Mouse (Mus musculus): ENCODE results near the gene Hemk1.

DNA sequence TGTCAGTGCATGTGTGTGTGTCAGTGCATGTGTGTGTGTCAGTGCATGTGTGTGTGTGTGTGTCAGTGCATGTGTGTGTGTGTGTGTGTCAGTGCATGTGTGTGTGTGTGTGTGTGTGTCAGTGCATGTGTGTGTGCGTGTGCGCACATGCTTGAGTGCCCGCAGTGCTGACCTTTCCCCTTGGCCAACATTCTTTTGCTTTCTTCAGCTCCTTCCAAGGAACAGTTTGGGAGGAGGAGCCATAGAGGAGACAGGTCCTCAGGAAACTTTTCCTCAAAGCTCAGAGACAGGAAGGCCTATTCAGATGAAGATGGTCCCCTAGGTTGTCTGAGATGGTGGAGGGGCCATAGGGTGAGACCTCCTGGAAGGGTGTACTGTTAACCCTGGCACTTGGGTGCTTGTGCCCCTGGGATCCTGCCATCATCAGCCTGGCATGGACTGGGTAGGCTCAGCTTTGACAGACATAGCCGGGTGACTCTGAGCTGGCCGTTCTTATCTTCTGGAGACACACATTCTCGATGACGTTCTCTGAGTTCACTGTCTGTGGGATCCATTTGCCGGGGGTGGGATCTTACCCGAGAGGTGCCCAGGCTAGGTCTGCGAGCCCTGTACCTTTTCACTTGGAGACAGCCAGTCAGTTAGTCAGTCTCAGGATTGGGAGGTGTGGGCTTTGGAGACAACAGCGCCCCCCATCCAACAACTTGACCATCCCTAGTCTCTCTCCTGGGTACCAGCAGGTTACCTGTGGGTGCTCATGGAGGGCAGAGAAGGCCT is 30.9 kb downstream of the Hemk1 start:
- TF ChIP-seq CTCF (IDR thresholded peaks at IDR 0.05; ENCODE audit: borderline replicate concordance, extremely low read depth, insufficient read depth, insufficient read length) (no peak), POLR2A (IDR thresholded peaks at IDR 0.05; ENCODE audit: borderline replicate concordance, extremely low read depth, insufficient read depth, insufficient read length, poor library complexity, severe bottlenecking) (no peak)
